Mouse (Mus musculus) cerebellum, adult 11 months (tissue): ENCODE results near the gene Rap1gap2.

Experiments used
- DNase-seq: peaks from one replicate; pipeline ENCODE4 v3.0.0; 2022

The Rap1gap2 gene

DNA sequence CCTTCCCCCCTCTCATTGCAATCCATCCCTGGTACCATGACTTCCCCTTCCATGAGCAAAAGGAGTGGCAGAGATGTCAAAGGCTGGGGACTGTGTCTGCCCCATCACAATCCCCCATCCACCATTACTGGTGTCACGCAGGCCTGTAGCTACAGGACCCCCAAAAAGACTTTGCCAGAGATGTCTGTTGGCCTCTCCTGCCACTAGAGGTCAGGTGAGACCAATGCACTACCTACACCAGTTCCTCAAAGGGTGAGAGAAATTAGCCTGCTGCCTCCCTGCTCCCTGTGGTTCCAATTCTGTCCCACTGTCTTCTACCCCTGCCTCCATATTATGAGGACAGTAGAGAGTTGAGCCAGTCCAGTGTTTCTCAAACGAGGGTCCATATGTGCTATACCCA lies 208.6 kb downstream of the Rap1gap2 start:
- DNase-seq: no peak

DNA sequence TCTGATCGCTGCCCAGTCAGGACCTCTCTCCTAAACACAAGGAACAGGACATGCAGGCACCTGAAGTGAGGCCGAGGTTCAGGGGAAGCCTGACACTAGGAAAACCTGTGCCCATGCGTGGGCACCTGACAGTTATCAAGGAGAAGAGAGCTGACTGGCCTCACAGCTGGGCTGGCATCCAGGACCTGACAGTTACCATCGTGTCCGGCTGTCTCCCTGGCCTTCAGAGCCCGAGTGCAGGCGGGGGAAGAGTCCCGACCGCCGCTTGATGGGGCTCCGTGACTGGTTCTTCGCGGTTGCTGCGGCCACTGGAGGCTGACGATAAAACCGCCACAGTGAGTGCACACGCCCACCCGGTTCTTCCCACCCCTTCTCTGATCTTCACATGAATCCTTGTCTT lies 215.1 kb downstream of the Rap1gap2 start:
- no peak for DNase-seq

DNA sequence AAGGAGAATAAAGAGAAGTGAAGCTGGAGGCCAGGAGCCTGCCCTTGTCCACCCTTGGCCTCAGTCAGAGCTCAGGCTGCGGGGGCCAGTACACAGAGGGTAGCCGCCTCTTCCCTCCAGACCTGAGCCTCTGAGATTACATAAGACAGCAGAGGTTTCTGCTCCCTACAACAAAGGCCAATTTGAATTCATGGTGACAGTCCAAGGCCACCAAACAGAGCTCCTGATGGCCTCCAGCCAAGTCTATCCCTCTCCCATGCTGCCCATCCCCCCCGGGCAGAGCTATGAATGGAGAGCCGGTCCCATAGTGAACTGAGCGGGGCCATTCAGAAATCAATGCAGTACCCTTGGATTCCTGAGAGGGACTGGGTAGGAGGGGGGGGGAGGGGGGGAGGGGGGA lies 217.2 kb downstream of the Rap1gap2 start:
- DNase-seq: no peak

DNA sequence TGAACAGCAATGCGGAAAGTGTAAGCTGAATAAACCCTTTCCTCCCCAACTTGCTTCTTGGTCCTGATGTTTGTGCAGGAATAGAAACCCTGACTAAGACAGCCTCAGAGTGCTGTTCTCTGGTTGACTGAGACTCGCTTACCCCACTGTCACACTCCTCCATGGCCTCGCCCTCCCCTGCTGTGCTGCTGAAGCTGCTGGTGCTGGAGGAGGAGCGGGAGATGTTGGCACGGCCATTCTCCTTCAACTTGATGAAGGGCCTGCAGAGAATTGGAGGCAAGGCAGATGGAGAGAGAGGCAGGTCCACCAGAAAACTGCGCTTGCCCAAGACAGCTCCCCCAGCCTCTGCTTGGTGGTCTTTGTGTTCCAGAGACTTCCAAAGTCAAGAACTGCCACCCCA lies 217.8 kb downstream of the Rap1gap2 start:
- DNase-seq: no peak

DNA sequence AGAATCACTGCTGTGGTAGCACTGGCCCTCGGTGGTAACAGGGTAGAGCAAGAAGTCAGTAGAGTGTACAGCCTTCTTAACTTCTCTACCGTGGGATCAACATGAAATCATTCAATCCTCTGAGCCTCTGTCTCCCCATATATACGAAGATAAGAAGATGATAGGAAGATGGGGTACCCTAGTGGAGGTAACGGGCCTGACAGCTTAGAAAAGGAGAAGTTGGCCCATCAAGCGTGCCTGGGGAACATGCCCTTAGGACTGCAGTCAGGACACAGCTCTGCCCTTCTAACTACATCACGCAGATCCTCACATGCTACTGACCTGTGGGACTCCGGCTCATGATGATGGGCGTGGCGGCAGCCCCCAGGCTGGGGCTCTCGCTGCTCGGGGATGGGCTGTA lies 218.8 kb downstream of the Rap1gap2 start:
- no peak for DNase-seq

DNA sequence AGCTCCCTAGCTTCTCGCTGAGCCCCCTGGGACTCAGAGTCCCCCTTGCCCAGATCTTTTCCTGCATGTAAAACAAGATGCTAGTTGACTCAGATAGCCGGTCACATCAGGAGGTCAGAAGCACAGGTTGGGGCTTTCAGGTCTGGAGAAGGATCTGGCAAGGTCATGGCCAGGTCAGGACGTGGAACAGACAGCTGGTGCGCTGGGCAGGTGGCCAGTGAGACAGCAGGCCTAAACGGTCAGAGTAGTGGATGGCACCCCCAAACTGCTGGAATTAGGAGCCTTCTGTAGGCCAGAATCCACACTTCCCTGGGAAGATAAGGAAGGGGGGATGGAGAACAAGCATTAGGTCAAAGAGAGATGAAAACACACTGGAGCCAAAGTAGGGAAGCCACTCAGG lies 223.5 kb downstream of the Rap1gap2 start:
- no peak for DNase-seq

DNA sequence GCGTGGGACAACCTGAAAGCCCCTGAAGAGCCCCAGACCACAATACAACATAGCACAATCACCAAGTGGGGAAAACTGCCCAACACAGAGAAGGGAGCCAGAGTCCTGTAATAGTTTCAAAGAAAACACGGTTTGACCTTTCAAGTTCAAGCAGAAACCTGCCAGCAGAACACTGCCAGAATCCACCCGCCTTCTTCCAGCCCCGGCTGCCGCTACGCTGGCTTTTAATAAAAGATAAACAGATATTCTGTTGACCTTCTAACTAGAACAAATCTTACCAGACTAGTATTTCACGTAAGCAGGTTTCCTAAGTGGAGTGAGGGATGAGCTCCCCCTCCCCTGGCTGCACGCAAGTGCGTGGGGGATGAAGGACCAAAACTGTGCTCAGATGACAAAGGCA lies 225.0 kb downstream of the Rap1gap2 start:
- no peak for DNase-seq

DNA sequence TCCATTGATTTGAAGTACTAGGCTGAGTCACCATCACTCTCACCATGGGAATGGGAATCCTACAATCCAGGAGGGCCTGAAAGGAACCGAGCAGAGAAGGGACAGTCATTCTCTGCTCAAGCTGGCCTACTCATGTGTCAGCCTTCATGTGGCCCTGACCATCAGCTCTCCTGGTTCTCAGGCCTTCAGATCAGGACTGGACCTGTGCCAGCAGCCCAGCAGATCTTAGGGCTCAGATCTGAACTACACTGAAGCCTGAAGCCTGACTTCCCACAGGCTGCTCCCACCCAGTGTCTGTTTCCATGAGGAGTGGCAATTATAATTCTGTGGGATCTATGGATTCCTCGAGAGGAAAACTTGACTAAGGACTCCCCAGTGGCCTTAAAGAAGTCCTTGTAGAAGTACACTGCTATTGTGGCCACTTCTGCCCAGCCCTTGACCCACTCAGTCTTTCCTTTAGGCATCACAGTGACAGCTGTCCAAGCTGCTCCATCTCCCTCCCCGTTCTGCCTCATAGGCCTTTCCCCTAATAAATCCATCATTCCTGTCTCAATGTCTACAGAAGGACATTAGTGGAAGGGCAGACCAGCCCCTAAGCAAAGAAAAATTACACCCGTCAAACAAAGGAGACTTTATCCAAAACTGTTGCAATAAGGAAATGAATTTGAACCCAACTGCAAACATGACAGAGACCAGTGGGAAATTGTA lies 231.4 kb downstream of the Rap1gap2 start:
- DNase-seq: no peak

DNA sequence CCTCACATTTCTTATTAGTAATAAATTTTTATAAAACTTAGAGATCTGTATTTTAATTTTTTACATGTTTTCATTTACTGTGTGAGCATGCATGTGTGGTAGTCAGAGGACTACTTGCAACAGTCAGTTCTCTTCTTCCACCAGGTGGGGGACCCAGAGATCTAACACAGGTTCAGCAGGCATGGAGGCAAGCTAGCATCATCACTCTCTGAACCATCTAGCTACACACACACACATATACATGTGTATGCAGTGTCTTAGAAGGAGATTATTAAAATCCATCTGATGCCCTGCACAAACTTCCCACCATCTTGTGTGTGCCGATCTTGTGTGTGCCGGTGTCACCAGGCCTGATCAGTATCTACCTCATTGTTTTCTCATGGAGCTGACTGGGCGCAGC lies 233.9 kb downstream of the Rap1gap2 start:
- DNase-seq: peak; percentile 28

DNA sequence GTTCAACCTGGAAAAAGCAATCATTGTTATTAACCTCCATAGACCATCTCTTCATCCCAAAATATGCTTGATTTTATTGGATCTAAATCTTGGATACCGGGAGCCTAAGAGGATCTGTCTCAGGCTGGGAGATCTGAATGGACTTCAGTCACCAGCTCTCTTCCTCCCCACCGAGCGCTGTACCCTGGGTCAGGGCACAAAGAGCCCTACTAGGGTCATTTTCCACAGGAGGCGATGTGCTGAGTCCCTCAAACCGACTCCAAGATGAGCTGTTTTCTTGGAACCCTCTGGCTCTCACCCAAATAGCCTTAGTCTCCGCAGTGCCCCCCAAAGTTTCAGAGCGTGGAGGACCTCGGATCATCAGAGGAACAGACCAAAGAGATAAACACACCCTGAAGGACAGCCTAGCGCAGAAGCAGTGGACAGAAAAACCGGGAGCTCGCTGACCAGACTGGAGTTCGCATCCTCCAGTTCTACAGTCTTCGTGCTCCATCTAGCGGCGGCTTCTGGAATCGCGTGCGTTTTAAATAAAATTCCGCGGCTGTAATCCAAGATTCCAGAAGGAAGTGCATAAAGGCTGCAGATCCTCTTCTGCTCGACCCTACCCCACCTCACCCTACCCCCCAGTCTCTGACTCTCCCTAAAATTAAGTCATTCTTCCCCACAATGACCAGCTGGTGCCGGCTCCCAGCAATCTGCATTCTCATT lies 239.2 kb downstream of the Rap1gap2 start:
- DNase-seq: peak; percentile 58

DNA sequence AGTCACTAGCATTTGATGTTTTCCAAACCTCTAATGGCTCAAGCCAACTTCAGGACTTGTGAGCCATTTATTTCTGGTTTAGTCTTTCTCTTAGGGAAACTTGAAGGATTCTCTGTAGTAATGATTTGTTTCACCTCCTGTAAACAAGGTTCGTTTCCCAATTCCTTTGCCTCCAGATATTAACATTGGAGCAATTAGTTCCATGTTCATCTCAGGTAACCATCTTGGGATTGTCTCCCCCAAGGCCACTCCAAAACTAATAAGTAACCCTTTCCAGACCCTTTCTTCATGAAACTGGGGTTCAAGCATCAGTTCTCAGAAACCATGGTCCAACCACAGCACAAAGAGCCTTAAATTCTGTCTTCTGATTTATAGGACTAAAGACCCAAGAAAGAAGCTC lies 248.9 kb downstream of the Rap1gap2 start, which contains the start of gene Olfr412:
Gene Olfr412 (plus strand): TSS at position 301 of the 400 bp plus-strand sequence.
- no peak for DNase-seq

DNA sequence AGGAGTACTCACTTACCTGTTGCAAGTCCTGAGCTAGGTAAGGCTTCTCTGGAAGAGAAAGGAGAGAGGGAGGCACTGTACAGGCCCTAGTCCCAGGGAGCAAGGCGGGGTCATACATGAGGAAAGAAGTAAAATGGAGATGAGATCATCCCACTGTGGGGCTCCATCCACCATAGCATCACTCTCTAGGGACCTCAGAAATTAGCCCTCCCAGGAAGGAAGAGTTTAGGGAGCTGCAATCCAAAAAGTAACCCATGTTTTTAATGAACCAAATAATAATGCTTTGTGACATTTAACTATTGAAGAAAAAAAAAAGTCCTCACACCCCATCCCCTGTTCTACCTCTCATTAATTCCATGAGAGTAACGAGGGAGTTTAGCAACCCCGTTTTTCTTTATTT lies 258.2 kb downstream of the Rap1gap2 start, which contains the start of gene Olfr411:
Gene Olfr411 (minus strand): TSS at position 101 of the 400 bp plus-strand sequence.
- DNase-seq: no peak

DNA sequence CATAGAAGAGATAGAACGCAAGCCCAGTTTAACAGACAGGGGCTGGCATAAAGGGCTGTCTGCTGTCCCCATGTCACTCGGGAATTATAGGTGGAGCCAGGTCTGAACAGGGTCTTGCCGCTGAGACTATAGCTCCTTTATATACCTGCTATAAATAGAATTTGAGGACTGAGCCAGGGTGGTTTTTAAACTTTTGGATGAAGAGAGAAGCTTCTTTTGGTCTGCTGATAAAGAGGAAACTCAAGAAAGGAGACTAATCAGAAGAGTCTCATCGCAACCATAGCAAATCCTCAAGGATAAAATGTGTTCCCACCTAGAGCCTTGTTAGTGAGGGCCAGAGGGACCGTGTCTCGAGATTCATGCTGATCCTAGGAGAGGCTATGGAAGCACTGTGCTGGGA lies 272.8 kb downstream of the Rap1gap2 start, which contains the start of gene Olfr410:
Gene Olfr410 (minus strand): TSS at position 101 of the 400 bp plus-strand sequence.
- no peak for DNase-seq
